Mouse (Mus musculus): ENCODE results near the gene Slc4a7. TPM values are rescaled to one million over a fixed set of nuclear protein-coding genes. Genes with fewer than 3 reads are reported as not detected.

Slc4a7 gene
- polyA plus RNA-seq (2015; fragmentation: Nextera tagmentation; extraction: Ambion mirVana) = 8.5 and 8.8 TPM in 2 replicates

GRCm38 (mm10) chr14:14701710-14702329 lies at the start of gene Slc4a7:
Gene Slc4a7, plus strand, starts transcription at chr14:14702279.
- ATAC-seq = no peak
- Histone ChIP-seq H3K9ac (ENCODE audit: low read depth, low read length) (peak within 1 kb of the TSS; percentile 71), H3K27ac (ENCODE audit: low read depth, low read length) (peak within 1 kb of the TSS; percentile 71), H3K4me2 (replicated peaks; ENCODE audit: low read depth) (peak within 1 kb of the TSS; percentile 76), H3K4me1 (replicated peaks; ENCODE audit: control insufficient read depth, insufficient read depth, low read length) (0 out of 2 replicates have a peak, but pooled peaks cover 5% of the 10 kb centered on the region), H3K27me3 (replicated peaks; ENCODE audit: control insufficient read depth, insufficient read depth, low read length) (no peaks in the 10 kb centered on the region), H3K36me3 (ENCODE audit: control insufficient read depth, insufficient read depth) (no peaks in the 10 kb centered on the region), H3K4me3 (ENCODE audit: low read depth, low read length) (peak within 1 kb of the TSS; percentile 63), H3K9me3 (ENCODE audit: control insufficient read depth) (no peaks in the 10 kb centered on the region)
- WGBS = 69% methylated on average over 5 of the region's 5 CpGs
- TF ChIP-seq CTCF (IDR thresholded peaks at IDR 0.05; ENCODE audit: low read depth) = no peak

- Histone ChIP-seq H3K27ac (ENCODE audit: low read depth, low read length) (no peak overlapping the region), H3K27me3 (replicated peaks; ENCODE audit: control insufficient read depth, insufficient read depth, low read length) (no peaks in the 10 kb centered on the region), H3K9ac (ENCODE audit: low read depth, low read length) (no peak overlapping the region), H3K9me3 (ENCODE audit: control insufficient read depth) (no peaks in the 10 kb centered on the region), H3K36me3 (ENCODE audit: control insufficient read depth, insufficient read depth) (no peaks in the 10 kb centered on the region), H3K4me1 (replicated peaks; ENCODE audit: control insufficient read depth, insufficient read depth, low read length) (no peaks in the 10 kb centered on the region), H3K4me2 (replicated peaks; ENCODE audit: low read depth) (no peak overlapping the region), H3K4me3 (ENCODE audit: low read depth, low read length) (no peak overlapping the region)
- TF ChIP-seq CTCF (IDR thresholded peaks at IDR 0.05; ENCODE audit: low read depth) = no peak
- WGBS = 45% methylated on average over 1 of the region's 1 CpGs
- ATAC-seq = peak; percentile 47; the same call in 1 of the 2 replicates
These were observed 31.5 kb upstream of the Slc4a7 start for GRCm38 (mm10) chr14:14670597-14670996.

GRCm38 (mm10) chr14:14681611-14682010 lies 20.5 kb upstream of the Slc4a7 start:
- Histone ChIP-seq H3K27ac (ENCODE audit: low read depth, low read length) (no peak overlapping the region), H3K36me3 (ENCODE audit: control insufficient read depth, insufficient read depth) (no peaks in the 10 kb centered on the region), H3K9ac (ENCODE audit: low read depth, low read length) (no peak overlapping the region), H3K4me2 (replicated peaks; ENCODE audit: low read depth) (no peak overlapping the region), H3K4me3 (ENCODE audit: low read depth, low read length) (no peak overlapping the region), H3K9me3 (ENCODE audit: control insufficient read depth) (no peaks in the 10 kb centered on the region), H3K27me3 (replicated peaks; ENCODE audit: control insufficient read depth, insufficient read depth, low read length) (no peaks in the 10 kb centered on the region), H3K4me1 (replicated peaks; ENCODE audit: control insufficient read depth, insufficient read depth, low read length) (no peaks in the 10 kb centered on the region)
- 71% methylated on average over 4 of the region's 4 CpGs for WGBS
- TF ChIP-seq CTCF (IDR thresholded peaks at IDR 0.05; ENCODE audit: low read depth) = no peak
- no peak for ATAC-seq

- WGBS = 62% methylated on average over 4 of the region's 4 CpGs
- Histone ChIP-seq H3K27me3 (replicated peaks; ENCODE audit: control insufficient read depth, insufficient read depth, low read length) (no peaks in the 10 kb centered on the region), H3K4me3 (ENCODE audit: low read depth, low read length) (no peak overlapping the region), H3K36me3 (ENCODE audit: control insufficient read depth, insufficient read depth) (no peaks in the 10 kb centered on the region), H3K9me3 (ENCODE audit: control insufficient read depth) (no peaks in the 10 kb centered on the region), H3K27ac (ENCODE audit: low read depth, low read length) (no peak overlapping the region), H3K4me2 (replicated peaks; ENCODE audit: low read depth) (no peak overlapping the region), H3K9ac (ENCODE audit: low read depth, low read length) (no peak overlapping the region), H3K4me1 (replicated peaks; ENCODE audit: control insufficient read depth, insufficient read depth, low read length) (no peaks in the 10 kb centered on the region)
- ATAC-seq = no peak
- no peak for TF ChIP-seq CTCF (IDR thresholded peaks at IDR 0.05; ENCODE audit: low read depth)
These were observed 17.3 kb upstream of the Slc4a7 start for GRCm38 (mm10) chr14:14684771-14685170.

GRCm38 (mm10) chr14:14686101-14686551 lies 16.0 kb upstream of the Slc4a7 start:
- no peak overlapping the region for H3K4me3 ChIP-seq (ENCODE audit: low read depth, low read length)
- H3K36me3 ChIP-seq (ENCODE audit: control insufficient read depth, insufficient read depth) = no peaks in the 10 kb centered on the region
- ATAC-seq = no peak
- WGBS = 70% methylated on average over 7 of the region's 7 CpGs
- H3K9me3 ChIP-seq (ENCODE audit: control insufficient read depth) = no peaks in the 10 kb centered on the region
- H3K9ac ChIP-seq (ENCODE audit: low read depth, low read length) = no peak overlapping the region
- no peak overlapping the region for H3K27ac ChIP-seq (ENCODE audit: low read depth, low read length)
- no peaks in the 10 kb centered on the region for H3K27me3 ChIP-seq (replicated peaks; ENCODE audit: control insufficient read depth, insufficient read depth, low read length)
- no peak for TF ChIP-seq CTCF (IDR thresholded peaks at IDR 0.05; ENCODE audit: low read depth)
- no peak overlapping the region for H3K4me2 ChIP-seq (replicated peaks; ENCODE audit: low read depth)
- H3K4me1 ChIP-seq (replicated peaks; ENCODE audit: control insufficient read depth, insufficient read depth, low read length) = no peaks in the 10 kb centered on the region

- ATAC-seq = peak; percentile 90
- H3K27me3 ChIP-seq (replicated peaks; ENCODE audit: control insufficient read depth, insufficient read depth, low read length) = no peaks in the 10 kb centered on the region
- no peak overlapping the region for H3K4me3 ChIP-seq (ENCODE audit: low read depth, low read length)
- no peak overlapping the region for H3K9ac ChIP-seq (ENCODE audit: low read depth, low read length)
- no peaks in the 10 kb centered on the region for H3K36me3 ChIP-seq (ENCODE audit: control insufficient read depth, insufficient read depth)
- 47% methylated on average over 7 of the region's 7 CpGs for WGBS
- no peaks in the 10 kb centered on the region for H3K9me3 ChIP-seq (ENCODE audit: control insufficient read depth)
- no peak overlapping the region for H3K4me2 ChIP-seq (replicated peaks; ENCODE audit: low read depth)
- no peak for TF ChIP-seq CTCF (IDR thresholded peaks at IDR 0.05; ENCODE audit: low read depth)
- H3K4me1 ChIP-seq (replicated peaks; ENCODE audit: control insufficient read depth, insufficient read depth, low read length) = no peaks in the 10 kb centered on the region
- no peak overlapping the region for H3K27ac ChIP-seq (ENCODE audit: low read depth, low read length)
These were observed 14.7 kb upstream of the Slc4a7 start for GRCm38 (mm10) chr14:14687258-14687890.

Data from intestine, postnatal 0 days (tissue).